Mouse (Mus musculus) stomach, embryonic 14.5 days (tissue): ENCODE data around the gene Myf6. TPM values are rescaled to one million over a fixed set of nuclear protein-coding genes. Genes with fewer than 3 reads are reported as not detected.

ENCODE experiments used
- ATAC-seq: fragments of 200-750 bp; cut with Nextera tagmentation; 2 replicates; pipeline ENCODE4 v1.8.0; 2017; ENCODE audit warnings: low read depth, moderate TSS enrichment; ENCODE audit not compliant: insufficient number of reproducible peaks, insufficient read depth, low FRiP score
- H3K27ac ChIP-seq: fragments of 300-500 bp; sonication (generic); 2 replicates; pipeline ENCODE4 v1.5.1; 2014; ENCODE audit warnings: mild to moderate bottlenecking, low read length, moderate library complexity, mixed read lengths
- H3K27me3 ChIP-seq: fragments of 300-500 bp; sonication (generic); 2 replicates; pipeline ENCODE4 v1.6.1; 2014; ENCODE audit warnings: low read length, control low read depth, mixed read lengths; ENCODE audit not compliant: control insufficient read depth, insufficient read depth
- H3K36me3 ChIP-seq: fragments of 300-500 bp; sonication (generic); 2 replicates; pipeline ENCODE4 v1.6.1; 2014; ENCODE audit warnings: mild to moderate bottlenecking, control low read depth, low read length, moderate library complexity, mixed read lengths; ENCODE audit not compliant: control insufficient read depth, insufficient read depth
- H3K4me1 ChIP-seq: fragments of 300-500 bp; sonication (generic); 2 replicates; pipeline ENCODE4 v1.6.1; 2014; ENCODE audit warnings: low read length, control low read depth, mixed read lengths; ENCODE audit not compliant: control insufficient read depth, insufficient read depth
- H3K4me2 ChIP-seq: fragments of 300-500 bp; sonication (generic); replicated peaks from 2 replicates; pipeline ENCODE4 v1.6.1; 2014; ENCODE audit warnings: low read depth, low read length, control low read depth
- H3K4me3 ChIP-seq: fragments of 300-500 bp; sonication (generic); 2 replicates; pipeline ENCODE4 v1.5.1; 2014; ENCODE audit warnings: low read depth, low read length, control low read depth
- H3K9ac ChIP-seq: fragments of 300-500 bp; sonication (generic); replicated peaks from 2 replicates; pipeline ENCODE4 v1.6.1; 2014; ENCODE audit warnings: low read depth, mild to moderate bottlenecking, control low read depth, low read length, moderate library complexity, mixed read lengths
- H3K9me3 ChIP-seq: fragments of 300-500 bp; sonication (generic); 2 replicates; pipeline ENCODE4 v1.6.1; 2016; ENCODE audit warnings: low read depth, low read length, control low read depth; ENCODE audit not compliant: control insufficient read depth
- WGBS: fragments of 180-500 bp; shearing (Covaris S2); extraction: QIAGEN DNeasy Blood & Tissue Kit; methylation state at CpG from one replicate; pipeline ENCODE4 v1.1.7; 2014; 5-methylcytosine and 5-hydroxymethylcytosine counted together
- microRNA-seq: library from miRNA; unstranded; fragments of <30 nt; microRNA quantifications from one replicate; pipeline ENCODE4, GENCODE M21; 2016
- polyA plus RNA-seq: library from polyadenylated mRNA; unstranded; fragments of >200 nt; fragmentation: Nextera tagmentation; extraction: Ambion mirVana; gene quantifications from 2 replicates; pipeline ENCODE4 v1.2.1, GENCODE M21; 2014

The Myf6 gene
- polyA plus RNA-seq, 1 experiment from 2014 or later: not detected

DNA sequence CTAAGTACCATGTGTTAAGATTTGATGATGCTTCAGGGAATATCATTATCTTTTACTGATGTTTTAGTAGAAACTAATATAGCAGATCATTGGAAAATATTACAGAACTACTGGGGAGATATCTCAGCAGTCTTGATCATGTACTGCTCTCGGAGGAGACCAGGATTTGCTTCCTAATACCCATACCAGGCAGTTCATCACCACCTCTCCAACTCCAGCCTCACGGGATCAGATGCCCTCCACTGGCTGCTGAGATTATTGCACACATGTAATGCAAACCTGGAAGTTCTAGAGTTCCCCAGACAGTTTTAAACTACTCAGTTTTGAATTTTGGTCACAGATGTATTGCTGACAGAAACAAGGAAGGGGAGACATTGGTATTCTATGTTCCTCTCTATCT, 21.0 kb downstream of the Myf6 start:
- Histone ChIP-seq H3K27me3 (no peaks in the 10 kb centered on the region), H3K9ac (no peak overlapping the region), H3K4me1 (no peaks in the 10 kb centered on the region), H3K36me3 (no peaks in the 10 kb centered on the region), H3K4me2 (no peak overlapping the region), H3K9me3 (no peaks in the 10 kb centered on the region), H3K27ac (no peak overlapping the region), H3K4me3 (no peak overlapping the region)
- 51% methylated on average over 2 of the region's 2 CpGs for WGBS
- no peak for ATAC-seq

DNA sequence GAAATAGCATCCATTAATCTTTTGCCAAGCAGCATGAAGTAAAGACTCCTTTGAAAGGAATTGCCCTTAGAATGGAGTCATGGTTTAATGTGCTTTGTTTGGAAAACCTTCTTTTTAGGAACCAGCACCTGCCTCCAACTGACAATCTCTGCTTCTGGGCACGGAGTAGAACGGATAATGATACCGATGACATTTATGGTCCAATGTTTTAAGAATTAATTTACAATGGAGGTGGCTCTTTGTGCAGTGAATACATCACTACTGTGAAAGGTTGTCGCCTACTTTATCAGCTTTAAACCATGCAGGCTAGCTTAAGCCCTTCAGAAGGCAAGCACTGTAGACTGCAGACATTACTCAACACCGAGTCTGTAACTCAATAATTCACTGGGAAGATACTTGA, 22.8 kb downstream of the Myf6 start:
- H3K4me3 ChIP-seq: no peak overlapping the region
- ATAC-seq: no peak
- H3K4me1 ChIP-seq: no peaks in the 10 kb centered on the region
- no peak overlapping the region for H3K9ac ChIP-seq
- no peaks in the 10 kb centered on the region for H3K9me3 ChIP-seq
- no peaks in the 10 kb centered on the region for H3K27me3 ChIP-seq
- no peak overlapping the region for H3K4me2 ChIP-seq
- WGBS: 70% methylated on average over 5 of the region's 5 CpGs
- no peak overlapping the region for H3K27ac ChIP-seq
- no peaks in the 10 kb centered on the region for H3K36me3 ChIP-seq

DNA sequence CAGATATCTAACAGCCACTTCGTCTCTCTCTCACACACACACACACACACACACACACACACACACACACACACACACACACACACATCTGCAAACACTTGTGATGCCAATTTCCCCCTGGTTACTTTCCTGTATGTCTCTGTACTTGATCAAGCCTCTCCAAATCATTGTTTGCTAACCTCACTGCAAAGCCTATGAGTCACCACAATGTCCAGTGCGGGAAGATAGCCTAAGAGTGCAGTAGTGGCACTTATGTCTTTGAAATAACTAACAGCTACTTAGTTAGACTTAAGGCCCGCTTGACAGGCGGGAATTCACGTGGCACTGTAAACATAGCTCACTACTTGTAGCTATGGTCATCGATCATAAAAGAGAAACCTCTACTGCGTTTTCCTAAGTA, 26.7 kb downstream of the Myf6 start:
- 66% methylated on average over 7 of the region's 7 CpGs for WGBS
- H3K4me1 ChIP-seq: no peaks in the 10 kb centered on the region
- no peak overlapping the region for H3K27ac ChIP-seq
- H3K27me3 ChIP-seq: no peaks in the 10 kb centered on the region
- no peak overlapping the region for H3K9ac ChIP-seq
- no peaks in the 10 kb centered on the region for H3K36me3 ChIP-seq
- no peak for ATAC-seq
- no peaks in the 10 kb centered on the region for H3K9me3 ChIP-seq
- no peak overlapping the region for H3K4me2 ChIP-seq
- H3K4me3 ChIP-seq: no peak overlapping the region

DNA sequence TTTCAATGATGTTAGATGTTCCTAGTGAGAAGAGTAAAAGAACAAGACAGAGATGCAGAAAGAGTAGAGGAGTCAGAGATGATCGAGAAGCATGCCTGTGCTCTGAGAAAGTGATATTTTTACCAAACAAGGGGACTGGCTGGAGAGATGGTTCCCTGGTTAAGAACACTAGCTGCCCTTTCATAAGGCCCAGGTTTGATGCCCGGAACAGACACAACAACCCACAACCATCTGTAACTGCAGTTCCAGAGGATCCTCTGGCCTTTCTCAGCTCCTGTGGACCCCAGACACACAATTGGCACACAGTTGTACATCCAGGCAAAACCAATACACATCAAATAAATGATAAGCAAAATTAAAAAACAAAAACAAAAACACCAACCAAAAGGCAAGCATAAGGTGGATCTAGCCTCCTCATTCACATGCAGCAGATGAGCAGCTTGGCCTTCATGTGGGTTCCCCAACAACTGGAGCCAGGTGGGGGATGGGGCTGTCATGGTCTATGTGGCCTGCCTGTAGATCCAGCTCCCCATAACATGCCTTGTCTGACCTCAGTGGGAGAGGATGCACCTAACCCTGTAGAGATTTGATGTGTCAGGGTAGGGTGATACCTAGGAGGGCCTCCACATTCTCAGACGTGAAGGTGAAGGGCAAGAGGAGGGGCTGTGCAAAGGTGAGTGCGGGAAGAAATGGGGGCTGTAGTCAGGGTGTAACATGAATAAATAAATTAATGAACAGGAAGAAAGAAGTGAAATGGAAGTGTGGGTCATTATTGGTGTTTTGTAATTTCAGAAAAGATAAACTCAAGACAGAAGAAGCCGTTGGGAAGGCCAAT, 44.8 kb downstream of the Myf6 start:
- WGBS: 85% methylated on average over 5 of the region's 5 CpGs
- Histone ChIP-seq H3K9ac (no peak overlapping the region), H3K27me3 (no peaks in the 10 kb centered on the region), H3K4me2 (no peak overlapping the region), H3K36me3 (no peaks in the 10 kb centered on the region), H3K9me3 (no peaks in the 10 kb centered on the region), H3K27ac (no peak overlapping the region), H3K4me3 (no peak overlapping the region), H3K4me1 (no peaks in the 10 kb centered on the region)
- no peak for ATAC-seq

Small RNA genes lying within 50 kb of the gene (microRNA-seq; reads per million reads assigned to microRNA genes)
- not detected for gene Gm44403

Other genes starting within 250 kb of the Myf6 start
- gene Lin7a, start 223.1 kb downstream of the Myf6 start, polyA plus RNA-seq: 6.4 and 8.1 TPM in 2 replicates
- gene Myf5, start 8.6 kb downstream of the Myf6 start, polyA plus RNA-seq: 0.28 and 0.42 TPM in 2 replicates
- gene Ptprq, start 225.3 kb upstream of the Myf6 start, polyA plus RNA-seq: 0.10 and 0.14 TPM in 2 replicates